Comparison of ENCODE assay signal across 8 mouse cellular contexts in the genomic region with DNA sequence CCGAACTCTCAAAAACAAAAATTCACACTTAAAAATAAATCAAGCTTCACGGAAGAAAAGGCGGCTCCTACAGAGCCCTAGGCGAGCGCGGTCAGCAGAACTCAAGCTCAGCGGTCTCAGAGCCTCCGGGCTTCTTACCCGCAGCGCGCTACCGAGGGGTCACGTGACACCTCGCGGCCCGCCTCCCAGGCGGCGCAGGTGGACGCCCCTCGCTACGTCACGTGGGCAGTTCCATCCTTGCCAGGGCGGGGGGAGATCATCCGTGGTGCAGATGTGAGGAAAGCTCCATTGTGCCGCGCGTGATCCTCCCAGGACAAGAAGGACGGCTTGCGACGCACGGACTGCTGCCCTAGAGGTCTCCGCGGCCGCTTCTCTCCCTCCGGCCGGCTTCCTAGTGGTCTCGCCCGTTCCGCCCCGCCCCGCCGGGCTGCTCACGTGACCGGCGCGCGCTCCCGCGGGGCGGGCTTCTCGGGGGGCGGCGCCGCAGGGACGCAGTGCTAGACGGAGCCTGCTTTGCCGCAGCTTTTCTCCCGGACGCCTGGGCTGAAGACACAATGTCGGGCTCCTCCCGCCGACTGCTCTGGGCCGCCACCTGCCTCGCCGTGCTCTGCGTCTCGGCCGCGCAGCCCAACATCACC. TPM values are rescaled to one million over a fixed set of nuclear protein-coding genes. Genes with fewer than 3 reads are reported as not detected.
A peak's percentile ranks its signal among the peaks of the same experiment; 100 is the strongest.
DNase-seq lines count a peak whose midpoint lies in the region; ATAC-seq lines count a peak whose summit lies in the region.

A gene (plus strand): TSS at position 434 of the 638 bp plus-strand sequence.

- peaks cover 32% of the 10 kb centered on the region for H3K79me2 ChIP-seq in macrophage (ENCODE audit: inconsistent target)

- DNase-seq in T-cell, adult 2 months (ENCODE audit: low spot score): peak; percentile 88
- DNase-seq in cerebellum, postnatal 36 days: peak; percentile 91 to 92
- peak; percentile 90 for DNase-seq in gastrocnemius, adult 18-20 months (ENCODE audit: low spot score)
- peak; percentile 86 to 88 for DNase-seq in left cerebral cortex, adult 18-20 months (ENCODE audit: low spot score in 2 of 2)
- peak; percentile 90 for DNase-seq in right cerebral cortex, adult 18-20 months
- DNase-seq in urinary bladder, postnatal 10 days (ENCODE audit: low spot score): peak; percentile 73

- ATAC-seq in hindbrain, embryonic 16.5 days: peak; percentile 94

- H3K9ac ChIP-seq in hindbrain, embryonic 16.5 days (ENCODE audit: low read depth, low read length): peak within 1 kb of the TSS; percentile 91

- H3K27me3 ChIP-seq in hindbrain, embryonic 16.5 days (replicated peaks; ENCODE audit: control insufficient read depth, insufficient read depth, low read length): no peaks in the 10 kb centered on the region

- peaks cover 16% of the 10 kb centered on the region for H3K4me1 ChIP-seq in hindbrain, embryonic 16.5 days (ENCODE audit: control insufficient read depth, insufficient read depth, low read depth, low read length)

- peak within 1 kb of the TSS; percentile 99 for H3K27ac ChIP-seq in hindbrain, embryonic 16.5 days (ENCODE audit: low read depth, low read length)
- H3K27ac ChIP-seq in macrophage: peak within 1 kb of the TSS; percentile 87

- peak within 1 kb of the TSS; percentile 69 for H3K4me3 ChIP-seq in hindbrain, embryonic 16.5 days (ENCODE audit: low read length)
- peak within 1 kb of the TSS; percentile 77 for H3K4me3 ChIP-seq in macrophage (ENCODE audit: inconsistent target)

- H3K36me3 ChIP-seq in hindbrain, embryonic 16.5 days (ENCODE audit: control insufficient read depth, insufficient read depth, low read length): no peaks in the 10 kb centered on the region
- H3K36me3 ChIP-seq in macrophage (ENCODE audit: inconsistent target): no peaks in the 10 kb centered on the region

- no peaks in the 10 kb centered on the region for H3K9me3 ChIP-seq in hindbrain, embryonic 16.5 days (ENCODE audit: control insufficient read depth, low read length)

- H3K4me2 ChIP-seq in hindbrain, embryonic 16.5 days (ENCODE audit: low read length): peak within 1 kb of the TSS; percentile 97

- WGBS in hindbrain, embryonic 16.5 days: under 1% methylated on average over 46 of the region's 69 CpGs
- under 1% methylated on average over 62 of the region's 69 CpGs for WGBS in macrophage (ENCODE audit: missing documents)

RNA-seq across cellular contexts. Expression of the gene that starts here (rescaled TPM):
- total RNA-seq in gastrocnemius, adult 18-20 months (2021): 100 to 1,000 TPM; 145 to 153 TPM
- polyA plus RNA-seq in hindbrain, embryonic 16.5 days (2015; fragmentation: Nextera tagmentation; extraction: Ambion mirVana): 57.2 and 62.9 TPM in 2 replicates
- 10 to 100 TPM; 61.0 to 68.7 TPM for total RNA-seq in left cerebral cortex, adult 18-20 months (2021)
- total RNA-seq in macrophage (2018; cell fraction: chromatin; rRNA removed): 100 to 1,000 TPM in 13 of 26 experiments, 10 to 100 TPM in 13; 29.9 to 322 (median 102) TPM
- 100 to 1,000 TPM; 163 to 271 (median 202) TPM for total RNA-seq in macrophage (2018; cell fraction: cytosol; rRNA removed)
- total RNA-seq in macrophage (2018; cell fraction: nucleus; rRNA removed): 100 to 1,000 TPM in 25 of 26 experiments, 10 to 100 TPM in 1; 93.8 to 340 (median 200) TPM
- 204 to 235 TPM (median 225 TPM) in 3 replicates for polyA plus RNA-seq in macrophage (2018)

Comparison
In these comparisons a context has a peak if more than half of its experiments do, and no peak if none do; other contexts are left out.
1. Peak in every context shown above with its lines: DNase-seq, ATAC-seq, H3K4me3 ChIP-seq and H3K27ac ChIP-seq.